Mouse (Mus musculus): ENCODE measurements around the gene Mia. TPM values are rescaled to one million over a fixed set of nuclear protein-coding genes. Genes with fewer than 3 reads are reported as not detected.

Mia gene
- total RNA-seq, 2 experiments from 2014 or later, result not detected

Small RNAs within 50 kb of the gene (microRNA-seq; reads per million reads assigned to microRNA genes)
- gene Mir1191 (0.24 to 1.4 reads per million in 2 experiments), gene Mir3101 (0.24 to 1.7 reads per million in 2 experiments)

Other genes with a start within 250 kb of the Mia start
- not detected for gene Cyp2a22, start 241.8 kb downstream of the Mia start, total RNA-seq (2021)
- gene Cyp2a12, start 152.1 kb downstream of the Mia start, total RNA-seq (2021), result not detected
- gene Cyp2f2, start 61.2 kb downstream of the Mia start, total RNA-seq (2021), result 1 to 10 TPM in 1 of 2 experiments, not detected in 1; 2.5 TPM
- gene Cyp2t4, start 27.4 kb downstream of the Mia start, total RNA-seq (2021), result not detected
- 10 to 100 TPM; 57.9 to 59.4 TPM for gene Egln2, start 14.4 kb downstream of the Mia start, total RNA-seq (2021)
- 10 to 100 TPM; 21.9 to 22.8 TPM for gene Rab4b, start 2.3 kb downstream of the Mia start, total RNA-seq (2021)
- gene Gm21983, start 71 bp downstream of the Mia start, total RNA-seq (2021), result under 1 TPM in 1 of 2 experiments, not detected in 1; 0.31 TPM
- 10 to 100 TPM; 13.6 to 14.1 TPM for gene BC024978, start 14.6 kb upstream of the Mia start, total RNA-seq (2021)
- 10 to 100 TPM; 46.9 to 52.7 TPM for gene Snrpa, start 15.1 kb upstream of the Mia start, total RNA-seq (2021)
- gene Itpkc, start 47.5 kb upstream of the Mia start, total RNA-seq (2021), result 1 to 10 TPM; 4.2 to 4.5 TPM
- gene Coq8b, start 51.9 kb upstream of the Mia start, total RNA-seq (2021), result 10 to 100 TPM; 12.8 TPM
- 10 to 100 TPM; 10.7 to 13.8 TPM for gene Numbl, start 77.3 kb upstream of the Mia start, total RNA-seq (2021)
- 100 to 1,000 TPM; 387 to 393 TPM for gene Ltbp4, start 156.5 kb upstream of the Mia start, total RNA-seq (2021)
- gene Shkbp1, start 174.9 kb upstream of the Mia start, total RNA-seq (2021), result 10 to 100 TPM; 13.8 to 17.5 TPM
- under 1 TPM in 1 of 2 experiments, not detected in 1; 0.99 TPM for gene Gm20479, start 176.3 kb upstream of the Mia start, total RNA-seq (2021)

All from heart, postnatal 10 days (tissue).